In genomic region chr8:119824809-119825273, GRCm38 (mm10) we compare ENCODE assay signal across 7 mouse cellular contexts. TPM values are rescaled to one million over a fixed set of nuclear protein-coding genes. Genes with fewer than 3 reads are reported as not detected.
DNase-seq lines count a peak whose midpoint lies in the region; ATAC-seq and TF ChIP-seq lines count a peak whose summit lies in the region.

No protein-coding gene starts in this region.

- H3K9ac ChIP-seq in liver, embryonic 15.5 days = no peak overlapping the region
- no peak overlapping the region for H3K9ac ChIP-seq in forebrain, postnatal 0 days

- no peaks in the 10 kb centered on the region for H3K9me3 ChIP-seq in liver, embryonic 15.5 days (replicated peaks)
- H3K9me3 ChIP-seq in forebrain, postnatal 0 days (ENCODE audit: low read length) = no peaks in the 10 kb centered on the region

- peaks cover 48% of the 10 kb centered on the region for H3K4me1 ChIP-seq in spleen, adult 2 months (ENCODE audit: control insufficient read depth, insufficient read depth, insufficient read length)
- H3K4me1 ChIP-seq in liver, embryonic 15.5 days (replicated peaks) = peaks cover 52% of the 10 kb centered on the region
- H3K4me1 ChIP-seq in forebrain, postnatal 0 days (ENCODE audit: insufficient read depth) = 0 out of 2 replicates have a peak, but pooled peaks cover 4% of the 10 kb centered on the region

- H3K4me3 ChIP-seq in spleen, adult 2 months (ENCODE audit: extremely low read depth, insufficient read depth, insufficient read length) = no peak overlapping the region
- no peak overlapping the region for H3K4me3 ChIP-seq in liver, embryonic 15.5 days (replicated peaks)
- no peak overlapping the region for H3K4me3 ChIP-seq in forebrain, postnatal 0 days (ENCODE audit: low read depth, low read length)

- H3K27me3 ChIP-seq in spleen, adult 2 months (ENCODE audit: control insufficient read depth, insufficient read depth, low read length) = no peaks in the 10 kb centered on the region
- H3K27me3 ChIP-seq in liver, embryonic 15.5 days = no peaks in the 10 kb centered on the region
- no peaks in the 10 kb centered on the region for H3K27me3 ChIP-seq in forebrain, postnatal 0 days (ENCODE audit: insufficient read depth, low read length)

- ATAC-seq in liver, embryonic 15.5 days (ENCODE audit: insufficient read depth) = 0 out of 2 replicates have a peak, but pooled peaks have one; percentile 22
- no peak for ATAC-seq in forebrain, postnatal 0 days

- H3K27ac ChIP-seq in spleen, adult 2 months (ENCODE audit: insufficient read depth, low read length) = peak overlapping the region; percentile 45
- peak overlapping the region; percentile 39; the same call in 1 of the 2 replicates for H3K27ac ChIP-seq in liver, embryonic 15.5 days (replicated peaks)
- H3K27ac ChIP-seq in forebrain, postnatal 0 days (ENCODE audit: low read depth, low read length) = no peak overlapping the region

- H3K36me3 ChIP-seq in spleen, adult 2 months (ENCODE audit: control insufficient read depth, insufficient read depth, low read length) = peaks cover 31% of the 10 kb centered on the region
- peaks cover 23% of the 10 kb centered on the region; the same call in 1 of the 2 replicates for H3K36me3 ChIP-seq in liver, embryonic 15.5 days (replicated peaks)
- H3K36me3 ChIP-seq in forebrain, postnatal 0 days (ENCODE audit: insufficient read depth) = peaks cover 16% of the 10 kb centered on the region

- peak in 1 of 2 experiments; percentile 6 for DNase-seq in spleen, adult 2 months (ENCODE audit: low read depth in 1 of 2, low spot score in 2 of 2)
- DNase-seq in spleen, postnatal 4 days (ENCODE audit: low spot score in 2 of 2) = no peak
- peak; percentile 65 for DNase-seq in kidney, adult 11 months
- DNase-seq in forebrain, postnatal 0 days = no peak
- no peak for DNase-seq in cerebellum, adult 11-12 months
- no peak for DNase-seq in cerebellum, adult 9-11 months

- WGBS in spleen, adult 2 months = 47% methylated on average over 11 of the region's 11 CpGs
- WGBS in liver, embryonic 15.5 days (ENCODE audit: insufficient replicate concordance) = 59% methylated on average over 11 of the region's 11 CpGs
- 83% methylated on average over 11 of the region's 11 CpGs for WGBS in forebrain, postnatal 0 days

- TF ChIP-seq CTCF in spleen, adult 2 months (IDR thresholded peaks at IDR 0.05; ENCODE audit: extremely low read depth, insufficient read depth, insufficient read length, insufficient replicate concordance) = no peak
- no peak for TF ChIP-seq CTCF in forebrain, postnatal 0 days (IDR thresholded peaks at IDR 0.05; ENCODE audit: low read depth)

- TF ChIP-seq POLR2A in spleen, adult 2 months (IDR thresholded peaks at IDR 0.05; ENCODE audit: low read depth, low read length) = no peak

- H3K4me2 ChIP-seq in liver, embryonic 15.5 days = no peak overlapping the region
- no peak overlapping the region for H3K4me2 ChIP-seq in forebrain, postnatal 0 days (ENCODE audit: low read depth)

RNA-seq across cellular contexts. Expression of gene Cotl1, which starts 15.5 kb away (rescaled TPM):
- 606 and 770 TPM in 2 replicates for polyA plus RNA-seq in spleen, adult 2 months (2012; rRNA removed)
- polyA plus RNA-seq in liver, embryonic 15.5 days (2015; fragmentation: Nextera tagmentation; extraction: Ambion mirVana) = 31.9 and 33.3 TPM in 2 replicates
- 177 and 224 TPM in 2 replicates for total RNA-seq in forebrain, postnatal 0 days (2014; rRNA removed)
- polyA plus RNA-seq in forebrain, postnatal 0 days (2015; fragmentation: Nextera tagmentation; extraction: Ambion mirVana) = 134 and 156 TPM in 2 replicates

RNA-seq across cellular contexts. Expression of gene Klhl36, which starts 37.2 kb away (rescaled TPM):
- polyA plus RNA-seq in spleen, adult 2 months (2012; rRNA removed) = 27.2 and 54.6 TPM in 2 replicates
- polyA plus RNA-seq in liver, embryonic 15.5 days (2015; fragmentation: Nextera tagmentation; extraction: Ambion mirVana) = 3.9 and 4.3 TPM in 2 replicates
- total RNA-seq in forebrain, postnatal 0 days (2014; rRNA removed) = 18.7 and 23.0 TPM in 2 replicates
- 18.0 and 20.3 TPM in 2 replicates for polyA plus RNA-seq in forebrain, postnatal 0 days (2015; fragmentation: Nextera tagmentation; extraction: Ambion mirVana)

RNA-seq across cellular contexts. Expression of gene Tldc1, which starts 46.6 kb away (rescaled TPM):
- polyA plus RNA-seq in spleen, adult 2 months (2012; rRNA removed) = 4.8 and 6.2 TPM in 2 replicates
- 4.1 and 4.6 TPM in 2 replicates for polyA plus RNA-seq in liver, embryonic 15.5 days (2015; fragmentation: Nextera tagmentation; extraction: Ambion mirVana)
- total RNA-seq in forebrain, postnatal 0 days (2014; rRNA removed) = 21.0 and 21.1 TPM in 2 replicates
- 6.8 and 9.4 TPM in 2 replicates for polyA plus RNA-seq in forebrain, postnatal 0 days (2015; fragmentation: Nextera tagmentation; extraction: Ambion mirVana)
